Mouse (Mus musculus) cerebellum, adult 2 months (tissue): ENCODE data around the gene Fkbp2. TPM values are rescaled to one million over a fixed set of nuclear protein-coding genes. Genes with fewer than 3 reads are reported as not detected.

ENCODE experiments used
- DNase-seq, 2 experiments: peaks; one replicate each; pipeline ENCODE4 v3.0.0; 2021
- H3K27ac ChIP-seq: fragments of 200-500 bp; 2 replicates; pipeline ENCODE4 v1.5.1; 2012; ENCODE audit warnings: low read length, control low read depth, inconsistent platforms; ENCODE audit not compliant: insufficient read depth
- H3K27me3 ChIP-seq: fragments of 200-500 bp; 2 replicates; pipeline ENCODE4 v1.6.1; 2012; ENCODE audit warnings: inconsistent platforms, mild to moderate bottlenecking, low read length, moderate library complexity; ENCODE audit not compliant: control insufficient read depth, insufficient read depth
- H3K4me1 ChIP-seq: fragments of 200-500 bp; 2 replicates; pipeline ENCODE4 v1.6.1; 2011; ENCODE audit warnings: low read length; ENCODE audit not compliant: control insufficient read depth, insufficient read depth
- H3K4me3 ChIP-seq: fragments of 200-500 bp; replicated peaks from 2 replicates; pipeline ENCODE3; 2011; ENCODE audit warnings: mild to moderate bottlenecking, low read depth, low read length, control low read depth; ENCODE audit not compliant: insufficient read depth
- CTCF ChIP-seq: fragments of 200-500 bp; IDR thresholded peaks from 2 replicates; pipeline ENCODE4 v1.5.1; 2011; ENCODE audit warnings: low read depth, mild to moderate bottlenecking, control low read depth, low read length, moderate library complexity, borderline replicate concordance; ENCODE audit not compliant: insufficient read depth
- POLR2A ChIP-seq: fragments of 200-500 bp; IDR thresholded peaks from 2 replicates; pipeline ENCODE4 v1.6.1; 2011; ENCODE audit warnings: low read length, control low read depth, borderline replicate concordance; ENCODE audit not compliant: insufficient read depth
- WGBS: fragments of 180-500 bp; shearing (Covaris S2); methylation state at CpG from one replicate; pipeline ENCODE4 v1.1.7; 2018; 5-methylcytosine and 5-hydroxymethylcytosine counted together
- polyA plus RNA-seq: library from polyadenylated mRNA; depleted of rRNA; stranded (reverse); fragments of >200 nt; gene quantifications from 2 replicates; pipeline ENCODE4 v1.2.3, GENCODE M21; 2012

Gene Fkbp2
- polyA plus RNA-seq, 1 experiment, result 257 TPM

DNA sequence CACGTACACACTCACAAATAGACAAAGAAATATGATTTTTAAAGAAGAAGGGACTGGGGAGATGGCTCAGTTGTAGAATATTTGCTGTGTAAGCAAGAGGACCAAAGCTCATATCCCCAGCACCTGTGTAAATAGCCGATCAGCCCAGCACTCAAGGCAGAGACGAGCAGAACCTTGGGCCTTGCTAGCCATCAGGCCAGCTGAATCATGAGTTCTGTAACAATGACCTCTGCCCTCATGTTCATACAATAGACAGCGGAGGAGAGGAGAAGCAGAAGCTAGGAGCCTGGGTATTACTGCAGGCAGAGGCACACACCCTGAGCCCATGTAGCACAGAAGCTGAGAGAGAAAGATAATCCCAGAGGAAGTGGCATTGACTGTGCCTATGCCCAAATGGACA is 32.1 kb upstream of the Fkbp2 start:
- 87% methylated on average over 4 of the region's 4 CpGs for WGBS
- Histone ChIP-seq H3K4me1 (no peaks in the 10 kb centered on the region), H3K27ac (no peak overlapping the region), H3K4me3 (no peak overlapping the region), H3K27me3 (no peaks in the 10 kb centered on the region)
- TF ChIP-seq POLR2A, result no peak
- TF ChIP-seq CTCF, result no peak
- DNase-seq, result no peak

- Histone ChIP-seq H3K4me1 (no peaks in the 10 kb centered on the region), H3K27ac (no peak overlapping the region), H3K27me3 (no peaks in the 10 kb centered on the region), H3K4me3 (no peak overlapping the region)
- no peak for DNase-seq
- TF ChIP-seq CTCF (no peak), POLR2A (no peak)
- WGBS, result 87% methylated on average over 9 of the region's 9 CpGs
Measured at GRCm38 (mm10) chr19:7006892-7007593, 26.7 kb upstream of the Fkbp2 start.

GRCm38 (mm10) chr19:6999360-7000063 is 19.2 kb upstream of the Fkbp2 start:
- Histone ChIP-seq H3K27ac (no peak overlapping the region), H3K4me1 (peaks cover 7% of the 10 kb centered on the region; the same call in 1 of the 2 replicates), H3K27me3 (no peaks in the 10 kb centered on the region), H3K4me3 (no peak overlapping the region)
- TF ChIP-seq POLR2A (no peak), CTCF (no peak)
- peak in 1 of 2 experiments; percentile 12 for DNase-seq
- 90% methylated on average over 19 of the region's 19 CpGs for WGBS

DNA sequence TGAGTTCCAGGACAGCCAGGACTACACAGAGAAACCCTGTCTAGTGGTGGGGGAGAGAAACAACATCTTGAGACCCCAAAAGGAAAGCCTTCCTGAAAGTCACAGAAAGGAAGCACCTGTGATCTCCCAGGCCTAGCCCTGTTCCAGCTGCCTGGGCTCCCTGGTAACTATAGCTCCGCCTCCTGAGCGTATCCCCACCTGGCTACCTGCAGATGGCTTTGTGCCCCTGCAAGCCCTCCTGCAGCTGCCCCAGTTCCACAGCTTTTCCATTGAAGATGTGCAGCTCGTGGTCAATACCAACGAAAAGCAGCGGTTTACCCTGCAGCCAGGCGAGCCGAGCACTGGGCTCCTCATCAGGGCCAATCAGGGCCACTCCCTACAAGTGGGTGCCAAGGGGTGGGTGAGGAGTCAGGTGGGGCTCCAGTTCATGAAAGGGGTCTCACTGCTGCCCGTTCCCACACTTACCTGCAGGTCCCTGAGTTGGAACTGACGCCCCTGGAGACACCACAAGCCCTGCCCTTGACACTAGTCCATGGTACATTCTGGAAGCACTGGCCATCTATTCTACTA is 17.5 kb upstream of the Fkbp2 start:
- Histone ChIP-seq H3K4me3 (no peak overlapping the region), H3K27ac (no peak overlapping the region), H3K4me1 (peaks cover 12% of the 10 kb centered on the region), H3K27me3 (no peaks in the 10 kb centered on the region)
- 91% methylated on average over 9 of the region's 9 CpGs for WGBS
- DNase-seq, result no peak
- TF ChIP-seq CTCF (no peak), POLR2A (no peak)

- H3K4me3 ChIP-seq, result peak within 1 kb of the TSS; percentile 72
- no peak for TF ChIP-seq CTCF
- peak; percentile 87 for TF ChIP-seq POLR2A
- no peaks in the 10 kb centered on the region for H3K27me3 ChIP-seq
- WGBS, result 1% methylated on average over 24 of the region's 24 CpGs
- H3K4me1 ChIP-seq, result peaks cover 12% of the 10 kb centered on the region
- DNase-seq, result peak; percentile 89 to 92
- H3K27ac ChIP-seq, result peak within 1 kb of the TSS; percentile 41
Measured at GRCm38 (mm10) chr19:6996006-6996405, 15.7 kb upstream of the Fkbp2 start, which contains the start of the genes Nudt22 and Trpt1. TSS of gene Nudt22 (minus strand) at chr19:6996117. TSS of gene Trpt1 (plus strand) at chr19:6996131.

GRCm38 (mm10) chr19:6995255-6995991 is 15.1 kb upstream of the Fkbp2 start:
- DNase-seq, result peak; percentile 68
- Histone ChIP-seq H3K27ac (peak overlapping the region; percentile 41), H3K4me1 (peaks cover 12% of the 10 kb centered on the region), H3K4me3 (peak overlapping the region; percentile 72), H3K27me3 (no peaks in the 10 kb centered on the region)
- 13% methylated on average over 21 of the region's 21 CpGs for WGBS
- TF ChIP-seq CTCF (no peak), POLR2A (no peak)

GRCm38 (mm10) chr19:6994489-6994888 is 14.2 kb upstream of the Fkbp2 start:
- Histone ChIP-seq H3K27me3 (no peaks in the 10 kb centered on the region), H3K4me3 (peak overlapping the region; percentile 72), H3K4me1 (peaks cover 12% of the 10 kb centered on the region), H3K27ac (no peak overlapping the region)
- no peak for DNase-seq
- TF ChIP-seq CTCF (no peak), POLR2A (no peak)
- 79% methylated on average over 8 of the region's 8 CpGs for WGBS
